Mouse (Mus musculus): ENCODE measurements at regions not wholly inside any gene's neighbourhood (a gene's known extent, or its start where the extent isn't known, plus 50 kb on each side); places are given as distances from the start of the nearest gene placed in this dataset.

DNA sequence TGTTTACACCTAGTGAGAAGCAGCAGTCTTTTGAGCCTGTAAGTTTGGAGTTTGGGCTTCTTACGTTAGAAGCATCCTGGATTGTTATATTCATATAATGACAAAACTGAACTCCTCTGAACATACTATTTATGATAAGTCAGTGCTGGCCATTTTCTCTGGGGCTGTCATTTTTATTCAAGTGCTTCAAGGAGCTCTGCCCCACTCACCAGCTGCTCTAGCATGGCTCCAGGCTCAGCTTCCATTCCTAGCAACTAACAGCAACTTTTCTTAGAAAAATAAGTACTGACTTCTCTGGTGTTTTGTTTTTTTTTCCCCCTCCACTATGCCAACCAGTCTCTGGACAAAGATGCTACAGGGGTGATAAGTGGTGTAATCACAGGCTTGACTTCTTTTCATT is 182.3 kb upstream of the Nabp1 start:
- TF ChIP-seq CTCF (IDR thresholded peaks at IDR 0.05; ENCODE audit: low read depth, low read length), result no peak
- TF ChIP-seq EP300 (IDR thresholded peaks at IDR 0.05; ENCODE audit: insufficient read depth, low read depth, low read length), result no peak
- no peak for TF ChIP-seq POLR2A (IDR thresholded peaks at IDR 0.05; ENCODE audit: insufficient read depth, low read length)

All from ES-Bruce4 (cell line).